Mouse (Mus musculus): ENCODE data around the gene Lcp1.
"Not testable (repeated sequence)": the region's sequence is repeated elsewhere in the genome, so short reads cannot be mapped to it uniquely, and the experiment has no call there.

Lcp1 gene

GRCm38 (mm10) chr14:75130501-75131318, at the start of gene Lcp1, which contains the start of gene Lrrc63:
Lcp1 (plus strand) TSS chr14:75131101.
Lrrc63 (minus strand) TSS chr14:75130881.
- peak; percentile 88 for DNase-seq

- DNase-seq, result no peak
Measured at GRCm38 (mm10) chr14:75102956-75103355, 27.9 kb upstream of the Lcp1 start.

- DNase-seq, result no peak
Measured at GRCm38 (mm10) chr14:75121658-75122057, 9.2 kb upstream of the Lcp1 start.

GRCm38 (mm10) chr14:75131324-75131935, 529 bp downstream of the Lcp1 start:
- no peak for DNase-seq

GRCm38 (mm10) chr14:75136119-75136966, 5.4 kb downstream of the Lcp1 start:
- DNase-seq, result no peak

- DNase-seq, result no peak
Measured at GRCm38 (mm10) chr14:75138503-75138902, 7.6 kb downstream of the Lcp1 start.

- DNase-seq, result no peak
Measured at GRCm38 (mm10) chr14:75139225-75139624, 8.3 kb downstream of the Lcp1 start.

GRCm38 (mm10) chr14:75147706-75148105, 16.8 kb downstream of the Lcp1 start:
- DNase-seq, result not testable (repeated sequence)

- peak; percentile 65 for DNase-seq
Measured at GRCm38 (mm10) chr14:75148229-75148628, 17.3 kb downstream of the Lcp1 start.

- DNase-seq, result no peak
Measured at GRCm38 (mm10) chr14:75150653-75151052, 19.8 kb downstream of the Lcp1 start.

- DNase-seq, result no peak
Measured at GRCm38 (mm10) chr14:75151146-75151545, 20.2 kb downstream of the Lcp1 start.

- no peak for DNase-seq
Measured at GRCm38 (mm10) chr14:75154481-75154880, 23.6 kb downstream of the Lcp1 start.

GRCm38 (mm10) chr14:75159375-75159774, 28.5 kb downstream of the Lcp1 start:
- DNase-seq, result no peak

GRCm38 (mm10) chr14:75163866-75164265, 33.0 kb downstream of the Lcp1 start:
- no peak for DNase-seq

- DNase-seq, result no peak
Measured at GRCm38 (mm10) chr14:75164345-75164744, 33.4 kb downstream of the Lcp1 start.

- DNase-seq, result no peak
Measured at GRCm38 (mm10) chr14:75165574-75166131, 34.8 kb downstream of the Lcp1 start.

- DNase-seq, result no peak
Measured at GRCm38 (mm10) chr14:75168501-75168900, 37.6 kb downstream of the Lcp1 start.

- DNase-seq, result no peak
Measured at GRCm38 (mm10) chr14:75170546-75170945, 39.6 kb downstream of the Lcp1 start.

GRCm38 (mm10) chr14:75174296-75174695, 43.4 kb downstream of the Lcp1 start:
- DNase-seq, result no peak

- DNase-seq, result no peak
Measured at GRCm38 (mm10) chr14:75174731-75175555, 44.0 kb downstream of the Lcp1 start.

- DNase-seq, result no peak
Measured at GRCm38 (mm10) chr14:75175781-75176180, 44.9 kb downstream of the Lcp1 start.

All from kidney, postnatal 10 days (tissue).